Mouse (Mus musculus): ENCODE measurements around the gene Thtpa. TPM values are rescaled to one million over a fixed set of nuclear protein-coding genes. Genes with fewer than 3 reads are reported as not detected.

The Thtpa gene
- 2.2 and 2.6 TPM in 2 replicates for total RNA-seq (2023)

DNA sequence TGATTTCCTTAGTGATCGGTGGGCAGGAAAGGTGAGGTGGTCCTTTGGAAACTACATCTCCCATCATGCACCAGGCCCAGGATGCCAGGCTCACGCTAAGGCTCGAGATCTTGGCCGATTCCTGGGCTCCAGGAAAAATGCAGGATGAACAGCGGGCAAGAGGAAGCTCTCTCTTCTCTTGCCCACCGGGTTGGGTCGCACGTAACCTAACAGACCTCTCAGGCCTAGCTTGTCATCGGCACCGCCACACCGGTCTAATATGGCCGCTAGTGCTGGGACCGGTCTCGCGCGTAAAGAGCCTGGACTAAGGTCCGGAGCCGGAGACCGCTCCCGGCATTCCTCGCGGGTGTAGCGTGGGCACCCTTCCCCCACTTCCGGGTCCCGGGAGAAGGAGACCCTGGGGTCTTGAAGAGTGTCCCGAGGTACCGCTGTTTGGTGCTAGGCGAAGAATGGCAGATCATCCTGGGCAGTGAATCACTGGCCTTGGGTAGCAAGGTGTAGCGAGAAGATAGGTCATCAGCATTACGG lies at the start of gene Thtpa:
TSS of gene Thtpa (plus strand) at position 81 of the 528 bp plus-strand sequence.

DNA sequence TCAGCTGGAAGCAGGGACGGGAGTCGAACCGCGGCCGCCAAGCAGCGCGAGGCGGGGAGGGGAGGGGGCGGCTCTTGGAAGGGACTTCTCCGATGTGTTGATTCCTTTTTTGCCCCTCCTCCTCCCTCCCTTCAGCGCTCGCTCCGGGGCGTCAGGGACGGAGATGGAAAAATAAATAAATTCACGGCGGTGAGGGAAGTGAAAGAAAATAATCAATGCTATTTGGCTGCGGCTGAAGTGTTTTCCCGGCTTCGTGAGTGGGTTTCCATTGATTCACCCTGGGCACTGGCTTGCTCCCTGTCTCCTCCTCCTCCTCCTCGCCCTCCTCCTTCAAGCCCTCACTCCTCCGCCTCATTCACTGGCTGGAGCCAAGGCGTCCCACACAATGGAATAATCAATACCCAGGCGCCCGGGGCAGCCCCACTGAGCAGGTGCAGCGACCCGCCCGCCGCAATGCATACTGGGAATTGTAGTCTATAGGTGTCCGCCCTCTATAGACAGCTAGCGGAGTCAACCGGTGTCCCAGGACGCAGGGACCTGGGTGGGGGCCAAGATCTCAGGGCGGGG lies 2.5 kb upstream of the Thtpa start, which contains the start of gene Zfhx2:
TSS of gene Zfhx2 (minus strand) at position 314 of the 567 bp plus-strand sequence.

DNA sequence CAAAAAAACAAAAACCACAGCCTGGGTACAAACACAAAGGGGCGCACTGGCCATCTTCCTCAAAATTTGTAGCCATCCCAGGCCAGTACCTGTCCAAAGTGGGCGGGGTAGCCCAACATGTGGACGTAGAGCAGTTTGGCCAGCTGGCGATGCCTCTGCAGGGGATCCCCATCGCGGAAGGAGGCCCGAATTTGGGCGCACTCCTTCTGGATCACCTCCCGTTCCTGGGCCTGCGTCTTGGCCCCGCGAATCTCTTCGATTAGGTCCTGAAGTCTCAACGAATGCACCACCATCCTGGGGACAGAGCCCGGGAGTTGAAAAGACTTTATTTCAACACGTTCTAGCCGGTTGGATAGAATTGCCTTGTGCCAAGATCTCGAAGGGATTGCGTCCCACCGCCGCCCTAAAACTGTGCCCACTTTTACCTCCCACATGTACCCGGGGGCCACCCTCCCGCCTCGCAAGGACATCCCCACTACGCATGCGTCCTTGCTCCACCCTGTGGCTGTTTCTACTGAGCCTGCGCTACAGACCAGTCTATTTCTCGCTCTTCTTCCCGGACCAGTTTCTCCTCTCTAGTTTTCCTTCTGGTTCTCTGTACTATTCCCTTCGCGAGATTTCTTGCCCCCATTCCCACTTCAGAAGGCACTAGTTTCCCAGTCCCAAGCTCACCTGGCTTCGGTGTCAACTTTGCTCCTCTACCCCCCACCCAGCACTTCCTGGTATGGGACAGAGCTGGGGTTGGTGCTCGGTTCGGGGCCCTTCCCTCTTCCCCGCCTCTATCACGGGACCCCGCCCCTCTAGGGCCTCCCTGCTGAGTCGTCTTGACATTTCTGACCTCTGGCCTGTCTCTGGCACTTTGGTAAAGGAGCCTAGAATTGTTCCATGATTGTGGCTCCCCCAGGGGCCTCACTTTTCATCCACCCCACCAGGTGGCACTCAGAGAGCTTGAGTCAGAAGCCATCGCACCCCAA lies 11.5 kb downstream of the Thtpa start, which contains the start of gene Ap1g2:
TSS of gene Ap1g2 (minus strand) at position 758 of the 974 bp plus-strand sequence.

DNA sequence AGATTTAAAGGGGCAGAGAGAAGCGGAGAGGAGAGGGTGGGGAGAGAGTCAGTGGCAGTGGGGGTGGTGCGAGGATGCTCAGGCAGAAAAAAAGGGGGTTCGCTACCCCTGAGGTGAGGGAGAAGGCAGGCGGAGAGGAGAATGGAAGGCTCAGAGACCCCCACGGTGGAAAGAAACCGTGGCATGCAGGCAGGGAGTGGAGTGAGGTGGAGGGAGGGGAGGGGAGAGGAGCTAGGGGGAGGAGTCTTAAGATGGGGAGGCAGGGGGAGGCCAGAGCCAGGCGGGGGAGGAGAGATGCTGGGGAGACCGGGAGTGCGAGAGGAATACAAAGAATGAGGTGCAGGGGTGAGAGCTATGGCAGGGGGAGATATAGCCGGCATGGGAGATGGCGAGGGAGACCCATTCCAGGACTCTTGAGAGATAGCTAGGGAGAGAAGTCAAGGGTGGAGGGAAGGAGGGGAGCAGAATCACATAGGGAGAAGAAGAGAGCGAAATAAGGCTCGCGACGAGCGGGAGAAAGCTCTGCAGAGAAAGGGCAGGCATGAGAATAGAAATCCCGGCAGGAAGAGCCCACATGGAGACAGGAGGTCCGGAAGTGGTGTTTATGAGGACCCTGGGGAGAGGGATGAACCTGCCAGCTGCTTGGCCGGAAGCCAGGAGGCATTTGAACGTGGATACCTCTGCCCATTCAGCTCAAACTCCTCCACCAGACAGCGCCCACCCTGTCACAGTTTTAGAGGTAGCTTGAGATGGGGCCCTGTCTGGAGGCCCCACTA lies 22.0 kb downstream of the Thtpa start, which contains the start of gene Jph4:
TSS of gene Jph4 (minus strand) at position 511 of the 776 bp plus-strand sequence.

Other genes starting within 250 kb of the Thtpa start
- gene Homez, start 223.8 kb upstream of the Thtpa start, total RNA-seq (2023), result 7.4 and 9.4 TPM in 2 replicates
- gene Ppp1r3e, start 217.2 kb upstream of the Thtpa start, total RNA-seq (2023), result 1.4 and 1.8 TPM in 2 replicates
- gene Bcl2l2, start 211.4 kb upstream of the Thtpa start, total RNA-seq (2023), result 5.9 and 9.7 TPM in 2 replicates
- gene Gm20521, start 211.3 kb upstream of the Thtpa start, total RNA-seq (2023), result 1.8 and 1.9 TPM in 2 replicates
- 133 and 150 TPM in 2 replicates for gene Pabpn1, start 202.3 kb upstream of the Thtpa start, total RNA-seq (2023)
- 0.32 and 0.51 TPM in 2 replicates for gene Slc22a17, start 181.7 kb upstream of the Thtpa start, total RNA-seq (2023)
- gene Efs, start 168.7 kb upstream of the Thtpa start, total RNA-seq (2023), result not detected in 2 replicates
- not detected in 2 replicates for gene Il25, start 162.1 kb upstream of the Thtpa start, total RNA-seq (2023)
- not detected in 2 replicates for gene Cmtm5, start 158.5 kb upstream of the Thtpa start, total RNA-seq (2023)
- gene Myh6, start 127.9 kb upstream of the Thtpa start, total RNA-seq (2023), result not detected in 2 replicates
- not detected in 2 replicates for gene Gm17428, start 117.9 kb upstream of the Thtpa start, total RNA-seq (2023)
- not detected in 2 replicates for gene Myh7, start 100.2 kb upstream of the Thtpa start, total RNA-seq (2023)
- 56.7 and 62.3 TPM in 2 replicates for gene Ngdn, start 79.3 kb upstream of the Thtpa start, total RNA-seq (2023)
- gene Zfhx2, start 2.5 kb upstream of the Thtpa start, total RNA-seq (2023), result 1.1 and 1.4 TPM in 2 replicates
- gene Ap1g2, start 11.8 kb downstream of the Thtpa start, total RNA-seq (2023), result 39.9 and 41.1 TPM in 2 replicates
- gene Jph4, start 22.2 kb downstream of the Thtpa start, total RNA-seq (2023), result not detected in 2 replicates
- not detected in 2 replicates for gene Dhrs2, start 127.2 kb downstream of the Thtpa start, total RNA-seq (2023)